Mouse (Mus musculus) bone marrow macrophage, adult 2 months (primary cell): ENCODE results near the gene Hoxc4.

ENCODE experiments used
- CTCF ChIP-seq: IDR thresholded peaks from 2 replicates; pipeline ENCODE4 v1.5.1; 2012; ENCODE audit warnings: low read depth, mild to moderate bottlenecking, low read length, moderate library complexity
- POLR2A ChIP-seq: IDR thresholded peaks from 2 replicates; pipeline ENCODE4 v1.6.1; 2012; ENCODE audit warnings: mild to moderate bottlenecking, low read depth, low read length, borderline replicate concordance

GRCm38 (mm10) chr15:102997939-102998355, 20.8 kb upstream of the Hoxc4 start, which contains the start of gene Hoxc6:
- no peak for TF ChIP-seq CTCF
- TF ChIP-seq POLR2A = no peak
